Mouse (Mus musculus): Measurements from ENCODE around the gene Pkp4. TPM values are rescaled to one million over a fixed set of nuclear protein-coding genes. Genes with fewer than 3 reads are reported as not detected.
A peak's percentile ranks its signal among the peaks of the same experiment; 100 is the strongest.

Gene Pkp4
- total RNA-seq (2021) = 10 to 100 TPM; 24.9 to 34.0 TPM
- long read RNA-seq, experiment 1, partial matches to known transcripts = 5 of 13 reads
- long read RNA-seq, experiment 1, other reads (novel, unspliced or antisense) = 8 of 13 reads
- long read RNA-seq, experiment 2, partial matches to known transcripts = 11 of 18 reads
- long read RNA-seq, experiment 2, other reads (novel, unspliced or antisense) = 7 of 18 reads

GRCm38 (mm10) chr2:59160605-59160963 is at the start of gene Pkp4, which contains the start of gene Ccdc148:
TSS of gene Pkp4 (plus strand) at chr2:59160850.
TSS of gene Ccdc148 (minus strand) at chr2:59160683.
- intact Hi-C loops (cut with DNase I) = loop anchor here (2.0 to 5.0 kb wide), 2 partner anchors 277 to 458 kb away; no protein-coding TSS in a partner anchor
- H3K27ac ChIP-seq = peak within 1 kb of the TSS; percentile 87
- TF ChIP-seq CTCF (IDR thresholded peaks at IDR 0.05) = no peak
- peak; percentile 96 for DNase-seq
- H3K4me3 ChIP-seq = peak within 1 kb of the TSS; percentile 95

- no peak overlapping the region for H3K27ac ChIP-seq
- no peak for TF ChIP-seq CTCF (IDR thresholded peaks at IDR 0.05)
- no peak overlapping the region for H3K4me3 ChIP-seq
- intact Hi-C loops (cut with DNase I) = no loop called here
- no peak for DNase-seq
Observed at GRCm38 (mm10) chr2:59129023-59129422, 31.6 kb upstream of the Pkp4 start.

- H3K4me3 ChIP-seq = no peak overlapping the region
- no peak overlapping the region for H3K27ac ChIP-seq
- intact Hi-C loops (cut with DNase I) = no loop called here
- no peak for DNase-seq
- TF ChIP-seq CTCF (IDR thresholded peaks at IDR 0.05) = no peak
Observed at GRCm38 (mm10) chr2:59129821-59130220, 30.8 kb upstream of the Pkp4 start.

- Histone ChIP-seq H3K4me3 (no peak overlapping the region), H3K27ac (no peak overlapping the region)
- TF ChIP-seq CTCF (IDR thresholded peaks at IDR 0.05) = no peak
- no peak for DNase-seq
- intact Hi-C loops (cut with DNase I) = no loop called here
Observed at GRCm38 (mm10) chr2:59131044-59131443, 29.6 kb upstream of the Pkp4 start.

- no peak overlapping the region for H3K27ac ChIP-seq
- H3K4me3 ChIP-seq = no peak overlapping the region
- intact Hi-C loops (cut with DNase I) = no loop called here
- no peak for TF ChIP-seq CTCF (IDR thresholded peaks at IDR 0.05)
- DNase-seq = no peak
Observed at GRCm38 (mm10) chr2:59155428-59155827, 5.2 kb upstream of the Pkp4 start.

GRCm38 (mm10) chr2:59158117-59158516 is 2.5 kb upstream of the Pkp4 start:
- H3K4me3 ChIP-seq = no peak overlapping the region
- no peak for DNase-seq
- TF ChIP-seq CTCF (IDR thresholded peaks at IDR 0.05) = no peak
- intact Hi-C loops (cut with DNase I) = no loop called here
- H3K27ac ChIP-seq = no peak overlapping the region

GRCm38 (mm10) chr2:59159961-59160604 is 567 bp upstream of the Pkp4 start:
- intact Hi-C loops (cut with DNase I) = loop anchor here (2.0 to 5.0 kb wide), 2 partner anchors 277 to 457 kb away; no protein-coding TSS in a partner anchor
- peak overlapping the region; percentile 95 for H3K4me3 ChIP-seq
- no peak for TF ChIP-seq CTCF (IDR thresholded peaks at IDR 0.05)
- no peak for DNase-seq
- peak overlapping the region; percentile 87 for H3K27ac ChIP-seq

- intact Hi-C loops (cut with DNase I) = loop anchor here (2.0 to 5.0 kb wide), 2 partner anchors 276 to 458 kb away; no protein-coding TSS in a partner anchor
- TF ChIP-seq CTCF (IDR thresholded peaks at IDR 0.05) = no peak
- peak overlapping the region; percentile 87 for H3K27ac ChIP-seq
- H3K4me3 ChIP-seq = peak overlapping the region; percentile 95
- peak; percentile 55 for DNase-seq
Observed at GRCm38 (mm10) chr2:59161021-59161440, 381 bp downstream of the Pkp4 start.

- DNase-seq = peak; percentile 68
- peak; percentile 38 for TF ChIP-seq CTCF (IDR thresholded peaks at IDR 0.05)
- intact Hi-C loops (cut with DNase I) = loop anchor here (2.0 to 5.0 kb wide), 2 partner anchors 276 to 459 kb away; no protein-coding TSS in a partner anchor
- peak overlapping the region; percentile 87 for H3K27ac ChIP-seq
- peak overlapping the region; percentile 95 for H3K4me3 ChIP-seq
Observed at GRCm38 (mm10) chr2:59161441-59162284, 1.0 kb downstream of the Pkp4 start.

GRCm38 (mm10) chr2:59162285-59162600 is 1.6 kb downstream of the Pkp4 start:
- Histone ChIP-seq H3K27ac (peak overlapping the region; percentile 87), H3K4me3 (peak overlapping the region; percentile 95)
- intact Hi-C loops (cut with DNase I) = loop anchor here (5.0 kb wide), 1 partner anchor 275 kb away; no protein-coding TSS in a partner anchor
- DNase-seq = no peak
- TF ChIP-seq CTCF (IDR thresholded peaks at IDR 0.05) = no peak

- no peak for TF ChIP-seq CTCF (IDR thresholded peaks at IDR 0.05)
Observed at GRCm38 (mm10) chr2:59166976-59167375, 6.3 kb downstream of the Pkp4 start.

GRCm38 (mm10) chr2:59167830-59168229 is 7.2 kb downstream of the Pkp4 start:
- no peak overlapping the region for H3K4me3 ChIP-seq
- intact Hi-C loops (cut with DNase I) = no loop called here
- no peak for TF ChIP-seq CTCF (IDR thresholded peaks at IDR 0.05)
- no peak overlapping the region for H3K27ac ChIP-seq
- DNase-seq = no peak

More at GRCm38 (mm10) chr2:59166976-59167375, 6.3 kb downstream of the Pkp4 start:
- DNase-seq = no peak
- intact Hi-C loops (cut with DNase I) = no loop called here
- Histone ChIP-seq H3K4me3 (no peak overlapping the region), H3K27ac (no peak overlapping the region)
